Comparison of ENCODE assay signal across 8 mouse cellular contexts in genomic region chr5:91139446-91139873, GRCm38 (mm10). TPM values are rescaled to one million over a fixed set of nuclear protein-coding genes. Genes with fewer than 3 reads are reported as not detected.
DNase-seq lines count a peak whose midpoint lies in the region; ATAC-seq and TF ChIP-seq lines count a peak whose summit lies in the region.

Gene Areg (plus strand): TSS chr5:91139599.

- WGBS in forebrain, embryonic 16.5 days, result 0% methylated on average over 44 of the region's 44 CpGs
- under 1% methylated on average over 43 of the region's 44 CpGs for WGBS in hindbrain, embryonic 12.5 days
- under 1% methylated on average over 44 of the region's 44 CpGs for WGBS in lung, embryonic 16.5 days

- no peaks in the 10 kb centered on the region for H3K9me3 ChIP-seq in forebrain, embryonic 16.5 days (ENCODE audit: control insufficient read depth, low read length)
- H3K9me3 ChIP-seq in hindbrain, embryonic 12.5 days (replicated peaks), result no peaks in the 10 kb centered on the region
- no peaks in the 10 kb centered on the region for H3K9me3 ChIP-seq in lung, embryonic 16.5 days (ENCODE audit: control insufficient read depth, low read length)

- peak; percentile 20 to 64 for DNase-seq in layer of hippocampus, postnatal 10 days (ENCODE audit: low spot score in 2 of 2)
- peak; percentile 11 for DNase-seq in ovary, postnatal 10 days (ENCODE audit: low spot score)
- peak; percentile 46 to 52 for DNase-seq in urinary bladder, adult 18-20 months (ENCODE audit: low spot score in 2 of 2)

- peak within 1 kb of the TSS; percentile 63 for H3K9ac ChIP-seq in forebrain, embryonic 16.5 days (replicated peaks; ENCODE audit: low read depth, low read length)
- H3K9ac ChIP-seq in hindbrain, embryonic 12.5 days, result peak within 1 kb of the TSS; percentile 40
- peak within 1 kb of the TSS; percentile 57 for H3K9ac ChIP-seq in lung, embryonic 16.5 days (ENCODE audit: low read length)

- no peak for TF ChIP-seq CTCF in bone marrow macrophage, adult 2 months (IDR thresholded peaks at IDR 0.05; ENCODE audit: low read depth, low read length)

- no peak for TF ChIP-seq POLR2A in bone marrow macrophage, adult 2 months (IDR thresholded peaks at IDR 0.05; ENCODE audit: borderline replicate concordance, low read depth, low read length)

- H3K27ac ChIP-seq in bone marrow macrophage, adult 2 months (ENCODE audit: insufficient read depth, low read depth, low read length), result no peak within 1 kb of the TSS
- H3K27ac ChIP-seq in forebrain, embryonic 16.5 days (ENCODE audit: low read length), result no peak within 1 kb of the TSS
- no peak within 1 kb of the TSS for H3K27ac ChIP-seq in hindbrain, embryonic 12.5 days
- no peak within 1 kb of the TSS; the same call in 1 of the 2 replicates for H3K27ac ChIP-seq in lung, embryonic 16.5 days (ENCODE audit: low read length)

- ATAC-seq in CD4-positive, CD25-positive, alpha-beta regulatory T cell, adult 4 months, result peak; percentile 95
- ATAC-seq in forebrain, embryonic 16.5 days, result peak; percentile 96
- peak; percentile 87 for ATAC-seq in hindbrain, embryonic 12.5 days (ENCODE audit: low FRiP score)
- peak; percentile 85 for ATAC-seq in lung, embryonic 16.5 days (ENCODE audit: low read depth)

- H3K4me3 ChIP-seq in bone marrow macrophage, adult 2 months (ENCODE audit: insufficient read depth, low read length), result peak within 1 kb of the TSS; percentile 45
- H3K4me3 ChIP-seq in forebrain, embryonic 16.5 days (replicated peaks; ENCODE audit: low read length), result peak within 1 kb of the TSS; percentile 73
- H3K4me3 ChIP-seq in hindbrain, embryonic 12.5 days, result peak within 1 kb of the TSS; percentile 61
- peak within 1 kb of the TSS; percentile 56 for H3K4me3 ChIP-seq in lung, embryonic 16.5 days (ENCODE audit: low read length)

- no peaks in the 10 kb centered on the region for H3K4me1 ChIP-seq in bone marrow macrophage, adult 2 months (ENCODE audit: control insufficient read depth, insufficient read depth, low read length)
- H3K4me1 ChIP-seq in forebrain, embryonic 16.5 days (replicated peaks; ENCODE audit: control insufficient read depth, insufficient read depth, low read length), result peaks cover 7% of the 10 kb centered on the region
- peaks cover 7% of the 10 kb centered on the region for H3K4me1 ChIP-seq in hindbrain, embryonic 12.5 days
- H3K4me1 ChIP-seq in lung, embryonic 16.5 days (replicated peaks; ENCODE audit: control insufficient read depth, insufficient read depth, low read length), result no peaks in the 10 kb centered on the region

- H3K36me3 ChIP-seq in forebrain, embryonic 16.5 days (ENCODE audit: control insufficient read depth, insufficient read depth), result no peaks in the 10 kb centered on the region
- H3K36me3 ChIP-seq in hindbrain, embryonic 12.5 days, result no peaks in the 10 kb centered on the region
- no peaks in the 10 kb centered on the region for H3K36me3 ChIP-seq in lung, embryonic 16.5 days (ENCODE audit: control insufficient read depth, insufficient read depth, low read length)

- H3K4me2 ChIP-seq in forebrain, embryonic 16.5 days (ENCODE audit: low read length), result peak within 1 kb of the TSS; percentile 96
- peak within 1 kb of the TSS; percentile 91 for H3K4me2 ChIP-seq in hindbrain, embryonic 12.5 days (replicated peaks)
- peak within 1 kb of the TSS; percentile 78 for H3K4me2 ChIP-seq in lung, embryonic 16.5 days (ENCODE audit: low read depth, low read length)

- H3K27me3 ChIP-seq in forebrain, embryonic 16.5 days (replicated peaks; ENCODE audit: control insufficient read depth, insufficient read depth, low read length), result peaks cover 22% of the 10 kb centered on the region
- peaks cover 33% of the 10 kb centered on the region for H3K27me3 ChIP-seq in hindbrain, embryonic 12.5 days
- peaks cover 6% of the 10 kb centered on the region; the same call in 1 of the 2 replicates for H3K27me3 ChIP-seq in lung, embryonic 16.5 days (ENCODE audit: control insufficient read depth, insufficient read depth, low read depth, low read length)

RNA-seq across cellular contexts. Expression of gene Areg, which starts in this region (rescaled TPM):
- polyA plus RNA-seq in CD4-positive, CD25-positive, alpha-beta regulatory T cell, adult 4 months (2017; shearing (Covaris generic)), result 1 to 10 TPM; 2.4 to 2.8 TPM
- polyA plus RNA-seq in bone marrow macrophage, adult 2 months (2012; ENCODE audit: insufficient read depth, insufficient read length, missing spikeins), result not detected in 2 replicates
- not detected in 2 replicates for polyA plus RNA-seq in forebrain, embryonic 16.5 days (2015; fragmentation: Nextera tagmentation; extraction: Ambion mirVana)
- polyA plus RNA-seq in hindbrain, embryonic 12.5 days (2016; fragmentation: Nextera tagmentation; extraction: Ambion mirVana), result not detected in 2 replicates
- under 1 TPM in 1 of 2 experiments, not detected in 1; 0.27 TPM for total RNA-seq in layer of hippocampus, postnatal 10 days (2021)
- 14.2 and 16.1 TPM in 2 replicates for polyA plus RNA-seq in lung, embryonic 16.5 days (2015; fragmentation: Nextera tagmentation; extraction: Ambion mirVana)

Comparison
In these comparisons a context has a peak if more than half of its experiments do, and no peak if none do; other contexts are left out.
1. Peak in ATAC-seq, H3K4me3 ChIP-seq, H3K9ac ChIP-seq and H3K4me2 ChIP-seq in forebrain, embryonic 16.5 days; RNA of the gene not detected or under 1 TPM.
2. Peak in ATAC-seq, H3K4me3 ChIP-seq, H3K9ac ChIP-seq and H3K4me2 ChIP-seq in hindbrain, embryonic 12.5 days; RNA of the gene not detected or under 1 TPM.
3. Peak in DNase-seq in layer of hippocampus, postnatal 10 days; RNA of the gene not detected or under 1 TPM.